Mouse (Mus musculus): ENCODE results near the gene Prkg1. TPM values are rescaled to one million over a fixed set of nuclear protein-coding genes. Genes with fewer than 3 reads are reported as not detected.

Prkg1 gene
- polyA plus RNA-seq, 1 experiment from 2014 or later = 5.9 TPM

DNA sequence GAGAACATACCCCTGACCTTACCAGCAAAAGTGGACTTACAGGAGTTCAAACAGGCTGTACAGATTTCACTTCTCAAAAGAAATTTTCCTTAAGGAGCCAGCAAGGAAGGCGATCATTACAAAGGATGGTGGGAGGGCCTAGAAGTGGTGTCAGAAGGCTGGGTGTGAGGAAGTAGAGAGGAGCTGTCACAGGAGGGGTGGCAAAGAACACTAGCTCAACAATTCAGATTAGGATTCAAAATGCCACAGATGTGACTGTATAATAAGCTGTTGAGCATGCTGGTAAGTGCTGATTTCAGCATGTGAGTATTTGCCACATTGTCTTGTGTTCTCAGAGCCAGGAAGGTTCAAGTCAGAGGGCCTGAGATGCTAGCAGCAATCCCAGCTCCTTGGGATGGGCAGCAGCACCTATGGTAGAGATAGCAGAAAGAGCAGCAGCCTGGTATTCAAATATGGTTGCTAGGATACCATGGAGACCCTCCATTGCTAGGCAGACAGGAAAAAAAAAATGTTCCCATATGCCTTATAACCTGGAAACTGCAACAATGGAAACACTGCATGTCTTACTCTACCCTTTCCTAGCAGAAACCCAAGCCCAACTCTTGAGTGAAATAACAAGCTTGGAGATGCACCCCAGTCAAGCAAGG, 106.0 kb downstream of the Prkg1 start:
- Histone ChIP-seq H3K27me3 (no peaks in the 10 kb centered on the region), H3K9me3 (no peaks in the 10 kb centered on the region), H3K27ac (no peak overlapping the region), H3K4me2 (no peak overlapping the region), H3K9ac (no peak overlapping the region), H3K4me1 (peaks cover 13% of the 10 kb centered on the region), H3K4me3 (replicated peaks) (no peak overlapping the region), H3K36me3 (replicated peaks) (no peaks in the 10 kb centered on the region)
- WGBS = 74% methylated on average over 1 of the region's 1 CpGs
- ATAC-seq (ENCODE audit: low FRiP score) = no peak

GRCm38 (mm10) chr19:31656256-31656655, 108.6 kb downstream of the Prkg1 start:
- Histone ChIP-seq H3K4me3 (replicated peaks) (no peak overlapping the region), H3K36me3 (replicated peaks) (no peaks in the 10 kb centered on the region), H3K9me3 (no peaks in the 10 kb centered on the region), H3K27ac (no peak overlapping the region), H3K4me2 (no peak overlapping the region), H3K4me1 (peaks cover 8% of the 10 kb centered on the region), H3K27me3 (no peaks in the 10 kb centered on the region), H3K9ac (no peak overlapping the region)
- 84% methylated on average over 7 of the region's 7 CpGs for WGBS
- ATAC-seq (ENCODE audit: low FRiP score) = no peak

GRCm38 (mm10) chr19:31655826-31656225, 109.0 kb downstream of the Prkg1 start:
- no peak for ATAC-seq (ENCODE audit: low FRiP score)
- H3K27me3 ChIP-seq = no peaks in the 10 kb centered on the region
- peaks cover 8% of the 10 kb centered on the region for H3K4me1 ChIP-seq
- no peak overlapping the region for H3K4me2 ChIP-seq
- H3K9ac ChIP-seq = no peak overlapping the region
- H3K27ac ChIP-seq = no peak overlapping the region
- H3K4me3 ChIP-seq (replicated peaks) = no peak overlapping the region
- H3K9me3 ChIP-seq = no peaks in the 10 kb centered on the region
- 82% methylated on average over 7 of the region's 7 CpGs for WGBS
- no peaks in the 10 kb centered on the region for H3K36me3 ChIP-seq (replicated peaks)

DNA sequence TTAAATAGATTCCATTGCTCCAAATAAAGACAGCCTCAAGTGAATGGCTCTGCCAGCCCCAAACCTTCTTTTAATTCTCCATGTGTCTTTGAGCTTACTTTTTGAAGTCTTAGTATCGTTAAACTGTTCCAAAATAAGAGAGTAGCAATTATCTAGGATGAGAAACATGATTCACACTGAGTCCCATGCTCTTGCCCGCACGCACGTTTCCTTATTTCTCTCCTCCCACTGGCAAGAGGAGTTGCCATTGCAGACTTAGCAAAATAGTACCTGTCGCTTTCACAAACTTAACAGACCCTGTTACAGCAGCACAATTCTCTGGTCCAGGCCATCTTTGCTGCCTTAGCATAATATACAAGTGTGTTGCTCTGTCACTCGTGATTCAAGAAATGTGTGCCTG, 110.8 kb downstream of the Prkg1 start:
- H3K36me3 ChIP-seq (replicated peaks) = no peaks in the 10 kb centered on the region
- no peak overlapping the region for H3K27ac ChIP-seq
- H3K9me3 ChIP-seq = no peaks in the 10 kb centered on the region
- no peaks in the 10 kb centered on the region for H3K27me3 ChIP-seq
- ATAC-seq (ENCODE audit: low FRiP score) = no peak
- H3K4me2 ChIP-seq = no peak overlapping the region
- H3K4me3 ChIP-seq (replicated peaks) = no peak overlapping the region
- no peak overlapping the region for H3K9ac ChIP-seq
- 84% methylated on average over 6 of the region's 6 CpGs for WGBS
- peaks cover 4% of the 10 kb centered on the region for H3K4me1 ChIP-seq

DNA sequence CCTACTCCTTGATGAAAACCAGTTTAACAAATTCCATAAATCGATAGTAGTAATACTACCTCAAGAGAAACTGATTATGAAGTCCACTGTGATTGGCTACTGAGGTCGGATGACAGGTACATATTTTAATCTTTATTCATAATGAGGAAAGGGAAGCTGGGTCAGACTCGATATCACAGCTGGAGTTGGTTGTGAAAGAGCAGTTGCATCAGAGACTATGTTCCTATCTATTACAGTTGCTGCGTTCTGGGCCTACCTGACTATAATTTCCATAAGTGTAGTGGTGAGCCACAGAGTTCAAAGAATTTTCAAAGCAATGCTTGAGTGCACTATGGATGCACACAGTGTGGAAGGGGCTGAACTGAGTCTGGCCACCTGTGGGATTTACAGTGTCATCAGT, 114.4 kb downstream of the Prkg1 start:
- Histone ChIP-seq H3K27me3 (no peaks in the 10 kb centered on the region), H3K9ac (no peak overlapping the region), H3K4me3 (replicated peaks) (no peak overlapping the region), H3K9me3 (no peaks in the 10 kb centered on the region), H3K27ac (no peak overlapping the region), H3K4me2 (no peak overlapping the region), H3K36me3 (replicated peaks) (no peaks in the 10 kb centered on the region), H3K4me1 (no peaks in the 10 kb centered on the region)
- ATAC-seq (ENCODE audit: low FRiP score) = no peak
- 88% methylated on average over 4 of the region's 4 CpGs for WGBS

DNA sequence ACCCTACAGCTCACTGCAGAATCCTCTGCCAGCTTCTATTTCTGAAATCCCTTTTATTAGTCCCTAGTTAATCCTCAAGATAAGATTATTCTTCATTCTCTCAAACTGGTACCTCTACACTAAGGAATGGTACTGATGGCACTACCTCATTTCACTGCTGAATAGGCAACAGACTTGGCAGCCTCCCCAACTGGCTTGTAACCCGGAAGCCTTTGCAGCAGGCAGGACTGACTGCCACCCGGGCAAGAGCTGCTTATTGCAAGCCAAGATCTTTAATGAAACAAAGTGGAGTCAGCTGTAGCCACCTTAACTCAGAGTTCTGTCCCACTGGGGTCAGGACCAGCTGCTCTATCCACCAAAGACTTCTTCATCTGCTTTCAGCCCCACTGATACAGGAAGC, 117.3 kb downstream of the Prkg1 start:
- H3K4me2 ChIP-seq = no peak overlapping the region
- no peak for ATAC-seq (ENCODE audit: low FRiP score)
- H3K27ac ChIP-seq = no peak overlapping the region
- H3K4me3 ChIP-seq (replicated peaks) = no peak overlapping the region
- no peaks in the 10 kb centered on the region for H3K27me3 ChIP-seq
- no peak overlapping the region for H3K9ac ChIP-seq
- no peaks in the 10 kb centered on the region for H3K9me3 ChIP-seq
- WGBS = 81% methylated on average over 2 of the region's 2 CpGs
- no peaks in the 10 kb centered on the region for H3K36me3 ChIP-seq (replicated peaks)
- H3K4me1 ChIP-seq = no peaks in the 10 kb centered on the region

GRCm38 (mm10) chr19:31630899-31631869, 133.6 kb downstream of the Prkg1 start:
- ATAC-seq (ENCODE audit: low FRiP score) = peak; percentile 57; the same call in 1 of the 2 replicates
- peak overlapping the region; percentile 13; the same call in 1 of the 2 replicates for H3K4me2 ChIP-seq
- H3K4me3 ChIP-seq (replicated peaks) = no peak overlapping the region
- 19% methylated on average over 8 of the region's 8 CpGs for WGBS
- H3K36me3 ChIP-seq (replicated peaks) = no peaks in the 10 kb centered on the region
- peaks cover 14% of the 10 kb centered on the region for H3K4me1 ChIP-seq
- no peaks in the 10 kb centered on the region for H3K9me3 ChIP-seq
- H3K27me3 ChIP-seq = no peaks in the 10 kb centered on the region
- 0 out of 2 replicates have a peak overlapping the region, but pooled peaks have one; percentile 31 for H3K27ac ChIP-seq
- H3K9ac ChIP-seq = no peak overlapping the region

- Histone ChIP-seq H3K36me3 (replicated peaks) (no peaks in the 10 kb centered on the region), H3K27me3 (no peaks in the 10 kb centered on the region), H3K4me1 (peaks cover 9% of the 10 kb centered on the region), H3K9me3 (no peaks in the 10 kb centered on the region), H3K4me2 (no peak overlapping the region), H3K27ac (no peak overlapping the region), H3K9ac (no peak overlapping the region), H3K4me3 (replicated peaks) (no peak overlapping the region)
- 97% methylated on average over 1 of the region's 1 CpGs for WGBS
- no peak for ATAC-seq (ENCODE audit: low FRiP score)
Observed at GRCm38 (mm10) chr19:31621716-31622115, 143.1 kb downstream of the Prkg1 start.

GRCm38 (mm10) chr19:31616830-31617229, 148.0 kb downstream of the Prkg1 start:
- H3K9ac ChIP-seq = no peak overlapping the region
- H3K4me3 ChIP-seq (replicated peaks) = no peak overlapping the region
- H3K4me1 ChIP-seq = no peaks in the 10 kb centered on the region
- WGBS = 86% methylated on average over 4 of the region's 4 CpGs
- no peaks in the 10 kb centered on the region for H3K9me3 ChIP-seq
- H3K4me2 ChIP-seq = no peak overlapping the region
- H3K27ac ChIP-seq = no peak overlapping the region
- no peak for ATAC-seq (ENCODE audit: low FRiP score)
- no peaks in the 10 kb centered on the region for H3K27me3 ChIP-seq
- no peaks in the 10 kb centered on the region for H3K36me3 ChIP-seq (replicated peaks)

GRCm38 (mm10) chr19:31616159-31616558, 148.7 kb downstream of the Prkg1 start:
- Histone ChIP-seq H3K4me1 (no peaks in the 10 kb centered on the region), H3K27me3 (no peaks in the 10 kb centered on the region)
- 75% methylated on average over 4 of the region's 4 CpGs for WGBS

DNA sequence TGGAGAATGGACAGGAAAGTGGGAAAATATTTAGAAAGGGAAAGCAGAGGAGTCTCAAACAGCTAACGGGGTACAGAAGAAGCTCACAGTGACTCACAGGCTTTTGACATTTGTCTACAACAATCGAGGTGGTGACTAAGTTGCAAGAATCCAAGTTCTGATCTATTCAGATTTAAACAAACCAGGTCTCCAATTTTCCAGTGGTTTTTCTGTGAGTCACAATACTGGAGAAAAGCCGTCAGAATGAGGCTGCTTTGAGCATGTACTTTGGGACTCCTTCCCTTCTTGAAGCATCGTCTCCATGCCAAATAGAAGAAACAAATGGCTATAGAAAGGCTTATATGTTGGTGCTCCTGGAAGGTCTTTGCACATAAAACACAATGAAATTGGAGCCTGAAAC, 151.7 kb downstream of the Prkg1 start:
- H3K4me2 ChIP-seq = no peak overlapping the region
- no peak overlapping the region for H3K9ac ChIP-seq
- H3K9me3 ChIP-seq = no peaks in the 10 kb centered on the region
- no peak overlapping the region for H3K4me3 ChIP-seq (replicated peaks)
- 88% methylated on average over 4 of the region's 4 CpGs for WGBS
- H3K27ac ChIP-seq = no peak overlapping the region
- H3K4me1 ChIP-seq = no peaks in the 10 kb centered on the region
- no peak for ATAC-seq (ENCODE audit: low FRiP score)
- H3K36me3 ChIP-seq (replicated peaks) = no peaks in the 10 kb centered on the region
- no peaks in the 10 kb centered on the region for H3K27me3 ChIP-seq

More at GRCm38 (mm10) chr19:31616159-31616558, 148.7 kb downstream of the Prkg1 start:
- no peak for ATAC-seq (ENCODE audit: low FRiP score)
- Histone ChIP-seq H3K9ac (no peak overlapping the region), H3K9me3 (no peaks in the 10 kb centered on the region), H3K4me3 (replicated peaks) (no peak overlapping the region), H3K27ac (no peak overlapping the region), H3K36me3 (replicated peaks) (no peaks in the 10 kb centered on the region), H3K4me2 (no peak overlapping the region)

- Histone ChIP-seq H3K27ac (no peak overlapping the region), H3K4me3 (replicated peaks) (no peak overlapping the region), H3K4me1 (no peaks in the 10 kb centered on the region), H3K27me3 (no peaks in the 10 kb centered on the region), H3K9ac (no peak overlapping the region), H3K9me3 (no peaks in the 10 kb centered on the region), H3K4me2 (no peak overlapping the region), H3K36me3 (replicated peaks) (no peaks in the 10 kb centered on the region)
- no peak for ATAC-seq (ENCODE audit: low FRiP score)
- 98% methylated on average over 8 of the region's 8 CpGs for WGBS
Observed at GRCm38 (mm10) chr19:31602578-31602977, 162.3 kb downstream of the Prkg1 start.

Data from forebrain, embryonic 12.5 days (tissue).